Mouse (Mus musculus): ENCODE measurements around the gene Lrrc8d.

Gene Lrrc8d

GRCm38 (mm10) chr5:105874476-105874875, 174.7 kb downstream of the Lrrc8d start:
- in situ Hi-C loops (cut with MboI; ENCODE audit: unreplicated experiment in 2 of 2), result loop anchor here in 1 of 2 experiments (25.0 kb wide), 1 partner anchor 887 kb away; the partner anchor contains the start of gene Abcg3

GRCm38 (mm10) chr5:105876068-105876924, 176.5 kb downstream of the Lrrc8d start, which contains the start of gene Zfp326:
TSS of gene Zfp326 (plus strand) at chr5:105876565.
- in situ Hi-C loops (cut with MboI; ENCODE audit: unreplicated experiment in 2 of 2), result loop anchor here in 1 of 2 experiments (25.0 kb wide), 1 partner anchor 1814 kb away; no protein-coding TSS in a partner anchor

GRCm38 (mm10) chr5:105876925-105877774, 177.4 kb downstream of the Lrrc8d start:
- in situ Hi-C loops (cut with MboI; ENCODE audit: unreplicated experiment in 2 of 2), result loop anchor here in 1 of 2 experiments (25.0 kb wide), 1 partner anchor 1815 kb away; no protein-coding TSS in a partner anchor

All from v-Abl transformed pro-B cells (cell line).